Mouse (Mus musculus) hematopoietic multipotent progenitor cell, adult 10-12 weeks (in vitro differentiated cells): ENCODE data around the gene Tyw3. TPM values are rescaled to one million over a fixed set of nuclear protein-coding genes. Genes with fewer than 3 reads are reported as not detected.

Experiments
- polyA plus RNA-seq: library from polyadenylated mRNA; stranded (reverse); fragments of >175 nt; gene quantifications from 2 replicates; pipeline ENCODE4 v1.2.3, GENCODE M21; 2012; ENCODE audit warnings: low replicate concordance

Gene Tyw3
- polyA plus RNA-seq: 2.9 and 3.6 TPM in 2 replicates

DNA sequence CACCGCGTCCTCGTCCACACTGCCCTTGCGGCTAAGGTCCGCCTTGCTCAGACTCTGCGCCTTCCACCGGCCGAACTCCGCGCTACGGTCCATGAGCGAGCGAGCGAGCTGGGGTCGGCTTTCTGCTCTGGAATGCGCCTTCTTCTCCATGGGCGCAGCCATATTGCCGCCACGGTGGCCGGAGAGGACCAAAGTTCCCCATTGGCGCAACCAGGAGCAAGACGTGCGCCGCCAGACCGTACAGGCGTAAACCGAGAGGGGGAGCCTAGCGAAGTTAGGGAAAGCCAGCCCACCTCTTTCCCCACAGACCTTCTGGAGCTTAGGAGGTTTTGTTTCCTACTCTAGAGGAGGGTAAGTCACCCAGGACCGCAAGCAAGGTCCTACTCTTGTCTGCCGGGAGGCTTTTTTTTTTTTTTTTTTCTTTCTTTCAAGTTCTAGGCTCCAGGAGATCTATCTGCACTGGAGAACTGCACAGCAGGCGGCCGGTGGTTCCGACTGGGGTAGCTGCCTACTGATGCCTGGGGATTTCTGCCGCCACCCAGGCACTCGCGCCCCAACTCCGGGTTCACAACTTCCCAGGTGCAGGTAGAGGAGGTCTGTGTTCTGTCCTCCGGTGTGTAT lies at the start of gene Tyw3:
TSS of gene Tyw3 (minus strand) at position 171 of the 621 bp plus-strand sequence.

DNA sequence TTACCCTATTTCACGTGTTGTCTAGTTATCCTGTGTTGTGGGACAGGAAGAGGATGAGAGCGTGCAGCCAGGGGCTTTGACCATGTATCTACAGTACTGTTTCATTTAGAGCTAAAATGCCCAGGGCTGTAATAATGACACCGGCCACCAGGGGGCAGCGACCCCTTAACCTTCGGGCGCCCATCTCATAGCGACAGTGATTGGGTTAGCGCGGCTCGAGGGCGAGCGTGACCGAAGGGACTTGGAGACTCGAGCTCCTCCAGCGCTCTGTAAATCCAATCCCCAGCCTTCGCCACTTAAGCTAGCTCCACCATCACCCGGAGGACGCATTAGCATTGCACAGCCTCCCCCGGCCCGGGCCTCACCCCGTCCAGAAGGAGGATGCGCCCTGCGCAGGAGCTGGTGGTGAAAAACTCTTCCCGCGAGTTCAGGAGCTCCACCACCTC lies 393 bp downstream of the Tyw3 start, which contains the start of gene Cryz:
TSS of gene Cryz (plus strand) at position 224 of the 446 bp plus-strand sequence.

Other genes starting within 250 kb of the Tyw3 start
- 0.68 and 1.1 TPM in 2 replicates for gene Cryz, start 393 bp downstream of the Tyw3 start, polyA plus RNA-seq
- not detected in 2 replicates for gene Erich3, start 66.8 kb upstream of the Tyw3 start, polyA plus RNA-seq